Mouse (Mus musculus) induced T-regulatory cell, adult 2 months (primary cell): Measurements from ENCODE around the gene Slirp.
A peak's percentile ranks its signal among the peaks of the same experiment; 100 is the strongest.

Source experiments
- DNase-seq: peaks from one replicate; pipeline ENCODE4 v3.0.0-alpha.2; 2012; ENCODE audit warnings: low read depth

The Slirp gene

GRCm38 (mm10) chr12:87443700-87444122, at the start of gene Slirp, which contains the start of gene Alkbh1:
Slirp (plus strand) TSS chr12:87443896.
Alkbh1 (minus strand) TSS chr12:87444017.
- DNase-seq, result peak; percentile 95

DNA sequence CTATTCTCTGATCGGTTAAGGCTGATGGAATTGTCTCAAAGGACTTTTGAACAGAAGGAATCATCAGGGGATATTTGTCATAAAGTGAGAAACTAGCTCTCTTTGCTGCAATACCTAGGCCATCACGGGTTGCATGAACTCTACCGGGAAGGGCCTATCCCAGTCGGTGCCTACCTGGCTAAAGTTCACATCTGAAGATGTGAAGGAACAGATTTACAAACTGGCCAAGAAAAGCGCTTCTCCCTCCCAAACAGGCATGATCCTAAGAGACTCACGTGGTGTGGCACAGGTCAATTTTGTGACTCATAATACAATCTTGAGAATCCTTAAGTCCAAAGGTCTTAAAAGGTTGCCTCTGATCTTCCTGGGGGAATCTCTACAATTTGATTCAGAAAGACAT, 49.4 kb upstream of the Slirp start:
- DNase-seq, result no peak

- DNase-seq, result no peak
Measured at GRCm38 (mm10) chr12:87397126-87397525, 46.6 kb upstream of the Slirp start.

GRCm38 (mm10) chr12:87397811-87398417, 45.8 kb upstream of the Slirp start:
- no peak for DNase-seq

- no peak for DNase-seq
Measured at GRCm38 (mm10) chr12:87399119-87399819, 44.4 kb upstream of the Slirp start.

GRCm38 (mm10) chr12:87401883-87402282, 41.8 kb upstream of the Slirp start:
- no peak for DNase-seq

DNA sequence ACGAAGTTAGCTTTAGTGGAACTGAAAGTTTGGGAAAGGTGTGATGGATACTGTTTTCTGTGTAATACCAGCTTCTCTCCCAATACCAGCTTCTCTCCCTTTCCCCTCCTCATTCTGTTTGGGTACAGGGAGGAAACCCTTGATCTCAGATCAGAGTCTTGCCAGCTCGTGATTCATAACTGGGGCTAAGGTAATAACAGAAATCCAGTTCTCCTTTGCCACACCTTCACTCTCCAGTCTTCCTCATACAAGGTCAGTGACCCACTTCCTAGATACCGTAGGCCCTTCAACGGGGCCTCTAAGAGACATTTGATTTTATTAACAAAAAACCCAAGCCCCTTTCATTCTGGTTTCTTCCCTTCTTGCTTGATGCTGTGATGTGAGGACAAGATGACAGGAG, 38.5 kb upstream of the Slirp start:
- DNase-seq, result no peak

DNA sequence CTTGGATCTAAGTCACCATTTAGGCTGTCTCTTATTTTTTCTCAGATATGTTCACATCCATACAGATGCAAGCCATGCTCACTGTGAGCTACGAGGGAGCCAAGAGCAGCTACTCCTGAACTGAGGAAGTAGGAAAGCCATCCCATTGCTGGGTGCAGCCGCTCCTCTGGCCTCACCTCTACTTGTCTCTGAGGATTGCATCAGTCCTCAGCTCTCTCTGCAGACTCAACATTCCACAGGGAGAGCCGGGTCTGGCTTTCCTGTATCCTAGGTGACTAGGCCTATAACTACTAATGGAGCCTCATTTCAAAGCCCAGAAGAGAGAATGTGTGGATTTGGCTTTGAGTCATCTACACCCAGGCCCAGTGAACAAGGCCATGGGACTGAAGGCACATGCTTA, 38.0 kb upstream of the Slirp start:
- no peak for DNase-seq

- no peak for DNase-seq
Measured at GRCm38 (mm10) chr12:87407869-87408605, 35.7 kb upstream of the Slirp start.

DNA sequence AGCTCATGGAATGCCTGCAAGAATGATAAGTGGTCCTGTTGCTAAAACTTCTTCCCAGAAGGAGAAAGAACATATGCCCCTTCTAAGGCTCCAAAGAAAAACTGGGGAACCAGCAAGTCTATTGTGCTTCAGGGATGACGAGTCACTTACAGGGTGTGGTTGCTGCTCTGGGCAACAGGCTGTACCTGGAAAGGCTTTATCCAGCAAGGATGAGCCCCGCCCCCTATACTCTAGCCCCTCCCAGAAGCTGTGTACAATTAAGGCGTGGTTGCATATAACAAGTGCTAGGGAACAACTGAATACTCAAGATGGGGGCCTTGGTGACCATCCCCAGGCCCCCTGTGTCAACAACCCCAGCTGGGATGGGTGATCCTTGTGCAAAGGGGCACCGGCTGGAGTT, 34.6 kb upstream of the Slirp start:
- DNase-seq, result no peak

- DNase-seq, result peak; percentile 59
Measured at GRCm38 (mm10) chr12:87410999-87411398, 32.7 kb upstream of the Slirp start.

DNA sequence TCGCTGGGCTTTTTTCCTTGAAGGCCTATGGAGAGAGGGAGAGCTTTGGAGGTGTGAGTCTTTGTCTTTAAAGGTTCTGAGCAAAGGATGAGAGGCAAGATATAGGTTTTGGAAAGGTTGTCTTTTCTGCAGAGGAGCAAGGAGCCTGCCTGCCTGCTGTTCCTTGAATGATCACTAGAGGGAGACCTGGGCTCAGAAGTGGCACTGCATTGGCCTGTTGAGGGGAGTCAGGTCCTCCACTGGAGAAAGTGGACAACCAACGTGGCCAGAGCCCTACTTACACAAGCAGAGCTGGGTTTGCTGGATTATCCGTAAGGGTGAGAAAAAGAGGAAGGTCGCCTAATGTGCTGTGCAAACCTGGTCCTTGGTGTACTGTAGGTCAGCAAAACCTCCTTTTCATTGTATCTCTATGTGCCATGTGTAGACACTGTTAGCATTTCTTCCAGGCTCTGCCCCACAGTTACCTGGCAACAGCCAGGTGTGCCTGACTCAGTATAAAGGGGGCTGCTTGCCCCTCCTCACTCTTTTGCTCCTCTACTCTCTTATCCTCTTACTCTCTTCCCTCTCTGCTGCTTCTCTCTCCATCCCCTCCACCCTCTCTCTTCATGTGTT, 30.4 kb upstream of the Slirp start:
- peak; percentile 80 for DNase-seq

DNA sequence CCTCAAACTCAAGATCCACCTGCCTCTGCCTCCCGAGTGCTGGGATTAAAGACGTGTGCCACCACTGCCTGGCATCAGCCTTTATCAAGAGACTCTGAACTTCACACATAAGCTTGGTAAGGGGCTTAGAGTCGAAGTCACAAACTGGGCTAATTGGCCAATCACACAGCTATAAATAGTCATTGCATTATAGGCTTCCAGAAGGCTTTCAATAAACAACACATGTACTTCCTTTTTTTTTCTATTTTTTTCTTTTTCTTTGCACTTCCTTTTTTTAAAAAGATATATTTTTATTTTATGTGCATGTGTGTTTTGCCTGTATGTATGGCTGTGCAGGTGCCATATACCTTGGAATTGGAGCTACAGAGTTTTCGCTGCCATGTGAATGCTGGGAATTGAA, 28.3 kb upstream of the Slirp start:
- no peak for DNase-seq

- DNase-seq, result peak; percentile 87
Measured at GRCm38 (mm10) chr12:87416690-87417089, 27.0 kb upstream of the Slirp start.

DNA sequence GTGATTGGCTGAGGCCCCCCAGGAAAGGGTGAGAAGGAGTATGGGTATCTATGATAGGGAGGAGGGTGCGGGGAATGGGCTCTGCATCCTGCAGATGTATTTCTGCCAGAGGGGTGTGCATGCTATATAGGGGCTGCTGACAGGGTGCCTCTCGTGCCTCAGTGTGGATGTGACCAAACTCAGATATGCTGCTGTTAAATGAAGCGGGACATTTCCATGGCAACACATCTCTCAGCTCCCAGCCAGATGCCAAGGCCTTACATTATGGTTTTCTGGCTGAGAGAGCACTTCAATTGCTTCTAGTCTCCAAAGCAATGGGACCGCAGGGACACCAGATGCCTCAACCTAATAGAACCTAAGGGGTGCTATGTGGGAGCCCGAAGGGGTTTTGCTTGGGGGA, 24.8 kb upstream of the Slirp start:
- DNase-seq, result no peak

GRCm38 (mm10) chr12:87419974-87420485, 23.7 kb upstream of the Slirp start:
- no peak for DNase-seq

DNA sequence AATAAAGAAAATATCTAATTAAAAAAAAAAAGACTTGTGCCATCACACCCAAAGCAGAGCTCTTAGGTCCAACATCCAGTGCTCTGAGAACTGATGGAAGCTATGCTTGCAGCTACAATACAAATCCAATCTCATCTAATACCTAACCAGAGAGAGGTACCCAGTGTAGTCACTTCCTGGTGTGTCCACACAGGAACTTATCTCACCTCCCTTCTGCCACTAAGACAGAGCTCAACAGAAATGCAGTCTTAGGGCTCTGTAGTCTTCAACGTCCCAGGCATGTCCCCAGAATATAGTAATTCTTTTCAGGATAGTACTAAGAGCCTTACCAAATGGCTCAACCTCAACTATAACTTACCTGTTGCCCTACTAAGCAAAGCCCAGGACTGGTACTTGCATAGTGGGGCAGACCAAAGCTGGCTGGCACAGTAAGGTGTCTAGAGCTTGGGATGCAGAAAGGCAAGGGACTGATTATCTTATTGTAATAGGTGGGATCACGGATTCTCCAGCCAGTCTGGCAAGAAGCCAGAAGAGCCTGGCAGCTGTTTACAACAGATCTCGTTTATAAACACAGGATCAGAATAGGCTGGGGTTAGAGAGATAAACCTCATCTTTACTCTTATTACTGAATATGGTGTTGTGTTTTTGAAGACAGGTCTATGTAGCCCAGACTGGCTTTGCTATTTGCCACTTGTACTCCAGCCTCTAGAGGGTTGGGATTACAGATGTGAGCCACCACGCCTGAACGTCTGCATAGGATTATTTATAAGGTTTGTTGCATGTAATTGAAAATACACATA, 21.8 kb upstream of the Slirp start:
- no peak for DNase-seq

GRCm38 (mm10) chr12:87423700-87424099, 20.0 kb upstream of the Slirp start:
- no peak for DNase-seq

DNA sequence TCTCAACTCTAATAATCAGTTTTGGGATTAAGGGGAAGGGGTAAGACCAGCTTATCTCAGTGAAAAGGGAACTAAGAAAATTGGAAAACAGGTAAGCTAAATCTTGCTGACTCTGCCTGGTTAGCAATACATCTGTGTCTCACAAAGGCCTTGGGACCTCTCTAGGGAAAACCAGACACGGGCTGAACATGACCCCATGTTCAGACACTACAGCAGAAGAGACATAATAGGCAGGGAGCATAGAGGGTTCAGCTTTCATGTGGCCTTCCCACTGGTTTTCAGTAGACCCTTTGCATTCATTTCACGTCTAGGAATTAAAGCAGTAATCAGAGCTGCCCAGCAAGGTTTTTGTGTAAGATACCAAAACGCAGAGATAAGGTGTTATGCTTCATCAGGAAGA, 19.2 kb upstream of the Slirp start:
- DNase-seq, result no peak

GRCm38 (mm10) chr12:87426354-87427031, 17.2 kb upstream of the Slirp start:
- no peak for DNase-seq

DNA sequence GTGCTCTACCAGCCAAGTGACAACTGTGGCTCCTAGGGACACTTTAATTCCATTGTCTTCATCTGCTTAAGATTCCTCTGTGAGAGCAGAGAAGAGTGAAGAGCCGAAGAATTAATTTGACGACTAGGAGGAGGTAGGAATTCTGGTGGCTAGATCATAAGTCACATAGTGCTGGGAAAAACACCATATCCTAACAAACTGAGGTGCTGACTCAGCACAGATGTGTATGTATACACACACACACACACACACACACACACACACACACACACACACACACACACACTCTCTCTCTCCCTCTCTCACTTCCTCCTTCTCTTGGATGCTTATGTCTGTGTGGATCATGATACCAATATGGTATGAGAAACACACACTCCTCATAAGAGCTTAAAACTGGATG, 15.4 kb upstream of the Slirp start:
- no peak for DNase-seq
